Mouse (Mus musculus) neural tube, postnatal 0 days (tissue): ENCODE measurements around the gene Rhot1. TPM values are rescaled to one million over a fixed set of nuclear protein-coding genes. Genes with fewer than 3 reads are reported as not detected.

Experiments
- polyA plus RNA-seq: library from polyadenylated mRNA; unstranded; fragments of >200 nt; fragmentation: Nextera tagmentation; extraction: Ambion mirVana; gene quantifications from 2 replicates; pipeline ENCODE4 v1.2.1, GENCODE M21; 2015

Gene Rhot1
- 59.0 and 64.0 TPM in 2 replicates for polyA plus RNA-seq

DNA sequence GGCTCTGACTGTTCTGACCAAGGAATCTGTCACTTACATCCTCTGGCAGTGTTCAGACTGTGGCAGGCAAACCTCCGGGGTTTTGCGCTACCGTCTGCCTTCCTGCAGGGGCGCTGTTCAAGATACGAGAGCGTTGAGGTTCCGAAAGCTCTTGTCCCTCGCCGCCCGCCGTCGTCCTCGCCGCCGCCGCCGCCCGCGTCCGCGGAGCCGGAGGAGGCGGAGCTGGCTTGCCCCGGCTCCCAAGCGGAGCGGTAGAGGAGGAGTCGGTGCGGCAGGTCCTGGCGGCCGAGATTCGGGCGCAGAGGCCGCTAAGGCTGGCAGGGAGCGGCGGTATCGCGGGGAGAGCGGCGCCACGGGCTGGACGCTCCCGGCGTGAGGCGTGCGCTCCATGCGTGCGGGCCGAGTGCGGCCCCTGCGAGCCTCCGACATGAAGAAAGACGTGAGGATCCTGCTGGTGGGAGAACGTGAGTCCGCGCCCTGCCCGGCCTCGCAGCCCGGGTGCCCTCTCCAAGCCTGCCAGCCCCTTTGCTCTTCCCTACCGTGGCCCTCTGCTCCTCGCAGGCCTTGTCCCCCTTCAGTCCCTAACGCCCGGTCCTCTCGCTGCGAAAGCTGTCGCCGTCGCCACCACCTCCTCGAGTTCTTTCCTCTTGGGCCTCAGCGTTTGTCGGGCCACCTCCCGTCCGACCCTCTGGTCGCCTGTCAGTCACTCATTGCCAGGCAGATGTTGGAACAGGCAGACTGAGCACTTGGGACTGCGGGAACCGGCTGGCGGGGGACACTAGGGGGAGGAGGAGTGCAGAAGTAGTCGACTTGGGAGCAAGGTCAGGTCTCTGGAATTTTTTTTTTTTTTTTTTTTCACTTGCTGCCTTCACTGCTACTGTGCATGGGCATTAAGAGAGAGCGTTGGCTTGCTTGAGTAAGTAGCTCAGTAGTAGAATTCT is at the start of gene Rhot1:
Gene Rhot1, plus strand, starts transcription at position 160 of the 941 bp plus-strand sequence.

DNA sequence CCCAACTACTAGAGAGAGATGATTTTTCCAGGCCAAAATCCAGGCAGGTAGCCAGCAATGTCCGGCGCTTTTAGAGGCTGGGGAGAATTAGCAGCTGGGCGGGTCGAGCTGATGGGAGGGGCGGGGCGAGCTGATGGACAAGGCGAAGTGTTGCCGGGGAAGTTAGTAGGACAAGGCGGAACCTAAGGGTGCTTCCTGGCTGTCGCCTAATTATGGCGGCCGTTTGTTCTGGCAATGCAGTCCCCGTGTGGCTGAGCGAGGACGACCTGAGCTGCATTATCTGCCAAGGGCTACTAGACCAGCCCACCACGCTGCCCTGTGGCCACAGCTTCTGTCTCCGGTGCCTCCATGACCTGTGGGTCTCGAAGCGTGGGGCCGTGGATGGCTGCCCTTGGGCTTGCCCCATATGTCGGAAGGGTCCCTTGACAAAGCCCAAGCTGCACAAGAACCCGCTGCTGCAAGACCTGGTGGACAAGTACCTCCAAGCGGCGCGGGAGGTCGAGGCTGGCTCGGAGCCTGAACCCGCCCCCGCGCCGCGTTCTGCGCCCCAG is 25.0 kb upstream of the Rhot1 start, which contains the start of gene Rnf135:
Gene Rnf135, plus strand, starts transcription at position 147 of the 551 bp plus-strand sequence.

DNA sequence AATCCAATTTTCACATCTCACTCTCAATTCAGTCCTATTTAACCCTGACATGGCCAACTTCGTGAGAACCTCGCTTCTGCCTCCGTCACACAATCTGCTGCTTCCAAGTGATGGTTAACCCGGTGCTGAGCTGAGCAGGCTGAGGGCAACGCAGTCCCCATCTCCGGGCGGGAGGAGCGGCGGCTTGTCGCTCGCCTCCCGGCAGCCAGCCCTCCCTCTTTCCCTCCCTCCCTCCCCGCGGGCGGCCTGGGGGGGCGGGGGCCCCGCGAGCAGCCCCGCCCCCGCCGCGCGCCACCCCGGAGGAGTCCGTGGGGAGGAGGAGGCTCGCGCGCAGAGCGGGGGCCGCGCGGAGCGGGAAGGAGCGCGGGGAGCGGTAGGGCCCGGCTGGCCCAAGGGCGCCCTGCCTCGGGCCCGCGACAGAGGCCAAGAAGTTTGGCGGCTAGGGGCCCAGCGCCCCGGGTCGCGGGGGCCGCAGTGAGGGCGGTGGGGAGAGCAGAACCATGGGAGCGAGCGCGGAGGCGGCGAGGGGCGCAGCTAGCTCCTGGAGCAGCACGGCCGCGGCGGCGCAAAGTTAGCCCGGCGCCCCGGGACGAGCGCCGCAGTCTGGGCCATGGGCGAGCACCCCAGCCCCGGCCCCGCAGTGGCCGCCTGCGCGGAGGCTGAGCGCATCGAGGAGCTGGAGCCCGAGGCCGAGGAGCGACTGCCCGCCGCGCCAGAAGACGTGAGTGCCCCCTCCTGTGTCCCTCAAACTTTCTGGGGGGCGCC is 91.9 kb downstream of the Rhot1 start, which contains the start of gene Rhbdl3:
Gene Rhbdl3, plus strand, starts transcription at position 362 of the 765 bp plus-strand sequence.

Other genes with a start within 250 kb of the Rhot1 start
- 27.1 and 29.9 TPM in 2 replicates for gene Utp6, start 246.6 kb upstream of the Rhot1 start, polyA plus RNA-seq
- 9.7 and 10.6 TPM in 2 replicates for gene Suz12, start 215.9 kb upstream of the Rhot1 start, polyA plus RNA-seq
- gene Crlf3, start 128.0 kb upstream of the Rhot1 start, polyA plus RNA-seq, result 12.7 and 15.5 TPM in 2 replicates
- 3.3 and 3.8 TPM in 2 replicates for gene Atad5, start 119.6 kb upstream of the Rhot1 start, polyA plus RNA-seq
- gene Tefm, start 66.8 kb upstream of the Rhot1 start, polyA plus RNA-seq, result 20.3 and 24.4 TPM in 2 replicates
- 4.7 and 5.0 TPM in 2 replicates for gene Adap2, start 54.9 kb upstream of the Rhot1 start, polyA plus RNA-seq
- 3.7 and 5.3 TPM in 2 replicates for gene Rnf135, start 25.2 kb upstream of the Rhot1 start, polyA plus RNA-seq
- gene Rhbdl3, start 91.9 kb downstream of the Rhot1 start, polyA plus RNA-seq, result 5.1 and 5.7 TPM in 2 replicates
- gene 5730455P16Rik, start 169.0 kb downstream of the Rhot1 start, polyA plus RNA-seq, result 42.0 and 42.7 TPM in 2 replicates
- 128 and 129 TPM in 2 replicates for gene Zfp207, start 174.3 kb downstream of the Rhot1 start, polyA plus RNA-seq
- gene Psmd11, start 219.6 kb downstream of the Rhot1 start, polyA plus RNA-seq, result 237 and 241 TPM in 2 replicates